25 mouse cellular contexts compared by ENCODE assay signal in genomic region chr2:77707138-77707537, GRCm38 (mm10).
"Had no signal": no experiment of that assay in that cellular context is flagged by ENCODE, and none has a peak within 500 bp of the region (broad histone marks: within the 10 kb centered on the region; RNA-seq: fewer than 3 reads in every experiment).

No protein-coding gene starts in this region.

- H3K27ac ChIP-seq: forebrain, embryonic 15.5 days; heart, embryonic 10.5 days; hindbrain, embryonic 13.5 days; kidney, embryonic 15.5 days; kidney, postnatal 0 days; limb, embryonic 13.5 days; limb, embryonic 15.5 days; liver, embryonic 12.5 days had no signal

- H3K4me2 ChIP-seq: forebrain, embryonic 15.5 days; heart, embryonic 12.5 days; hindbrain, embryonic 13.5 days; kidney, embryonic 15.5 days; limb, embryonic 13.5 days; limb, embryonic 15.5 days; liver, embryonic 12.5 days had no signal

- ATAC-seq: forebrain, embryonic 15.5 days; forebrain, postnatal 0 days; hindbrain, embryonic 16.5 days; intestine, embryonic 16.5 days; liver, embryonic 12.5 days had no signal

- H3K9ac ChIP-seq: forebrain, embryonic 15.5 days; forebrain, postnatal 0 days; heart, embryonic 12.5 days; hindbrain, embryonic 13.5 days; kidney, embryonic 15.5 days; limb, embryonic 13.5 days; limb, embryonic 15.5 days; liver, embryonic 12.5 days had no signal

- H3K4me3 ChIP-seq: forebrain, embryonic 15.5 days; heart, embryonic 10.5 days; heart, embryonic 12.5 days; hindbrain, embryonic 13.5 days; kidney, embryonic 15.5 days; limb, embryonic 13.5 days; limb, embryonic 15.5 days; liver, embryonic 12.5 days had no signal

- H3K4me1 ChIP-seq: heart, embryonic 10.5 days; heart, embryonic 12.5 days; liver, embryonic 12.5 days had no signal

- H3K36me3 ChIP-seq: forebrain, embryonic 15.5 days; heart, embryonic 10.5 days; heart, embryonic 12.5 days; hindbrain, embryonic 13.5 days; kidney, embryonic 15.5 days; limb, embryonic 13.5 days; limb, embryonic 15.5 days; liver, embryonic 12.5 days had no signal

- H3K27me3 ChIP-seq: forebrain, embryonic 15.5 days; heart, embryonic 12.5 days; hindbrain, embryonic 13.5 days; kidney, embryonic 15.5 days; limb, embryonic 15.5 days; liver, embryonic 12.5 days had no signal

- H3K9me3 ChIP-seq: forebrain, embryonic 15.5 days; heart, embryonic 10.5 days; heart, embryonic 12.5 days; hindbrain, embryonic 13.5 days; kidney, embryonic 15.5 days; limb, embryonic 13.5 days; limb, embryonic 15.5 days; liver, embryonic 12.5 days had no signal

- DNase-seq: forebrain, postnatal 0 days; gastrocnemius, postnatal 14 days; gastrocnemius, postnatal 36 days; heart, adult 18-20 months; heart, postnatal 14 days; heart, postnatal 36 days; kidney, adult 11 months; kidney, adult 2 months; kidney, adult 9 months; kidney, postnatal 14 days; kidney, postnatal 36 days; layer of hippocampus, adult 9-11 months; layer of hippocampus, postnatal 36 days; left cerebral cortex, postnatal 4 days had no signal
